17 mouse cellular contexts compared by ENCODE assay signal in the genomic region with DNA sequence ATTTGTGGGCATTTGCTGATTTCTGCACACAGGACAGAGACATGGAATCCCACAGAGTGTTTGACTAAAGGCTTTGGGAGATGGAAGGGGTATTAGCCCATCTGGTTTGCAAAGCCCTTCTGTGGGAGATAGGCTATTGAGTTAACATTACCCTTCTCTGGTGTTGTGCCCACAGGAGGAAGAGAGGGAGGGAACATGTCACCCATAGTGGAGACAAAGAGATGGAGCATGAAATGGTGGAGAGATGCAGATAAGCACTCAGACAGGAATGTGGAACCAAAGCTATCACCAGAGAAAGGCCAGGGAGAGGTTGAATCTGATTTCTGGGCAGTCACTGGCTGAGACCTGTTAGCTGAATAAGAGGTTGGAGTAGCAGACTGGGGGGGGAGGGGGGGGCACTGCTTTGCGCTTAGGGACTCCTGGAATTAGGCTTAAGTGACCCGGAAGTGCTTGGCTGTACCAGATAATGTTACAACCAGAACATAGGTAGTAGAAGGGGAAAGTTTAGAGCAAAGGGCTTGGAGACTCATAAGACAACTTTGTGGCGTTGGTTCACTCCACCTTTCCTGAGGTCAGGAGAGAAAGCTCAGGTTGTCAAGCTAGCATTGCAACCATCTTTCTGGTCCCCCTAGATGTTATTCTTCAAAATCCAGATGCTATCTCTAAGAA. TPM values are rescaled to one million over a fixed set of nuclear protein-coding genes. Genes with fewer than 3 reads are reported as not detected.
DNase-seq lines count a peak whose midpoint lies in the region; ATAC-seq and TF ChIP-seq lines count a peak whose summit lies in the region.
"Had no signal": no experiment of that assay in that cellular context is flagged by ENCODE, and none has a peak within 500 bp of the region (broad histone marks: within the 10 kb centered on the region; RNA-seq: fewer than 3 reads in every experiment).

No protein-coding gene starts in this region.

- peaks cover 67% of the 10 kb centered on the region for H3K79me2 ChIP-seq in CH12.LX (replicated peaks; ENCODE audit: control insufficient read depth, extremely low read depth, insufficient read depth, poor library complexity, severe bottlenecking)

- H3K9me3 ChIP-seq in kidney, postnatal 0 days (replicated peaks; ENCODE audit: low read length): no peaks in the 10 kb centered on the region
- peaks cover 11% of the 10 kb centered on the region for H3K9me3 ChIP-seq in CH12.LX (replicated peaks; ENCODE audit: low read length)
- H3K9me3 ChIP-seq in liver, embryonic 12.5 days (replicated peaks): no peaks in the 10 kb centered on the region
- H3K9me3 ChIP-seq in hindbrain, embryonic 11.5 days (ENCODE audit: control insufficient read depth, low read length): no peaks in the 10 kb centered on the region
- H3K9me3 ChIP-seq: limb, embryonic 12.5 days; midbrain, embryonic 13.5 days had no signal

- no peaks in the 10 kb centered on the region for H3K36me3 ChIP-seq in kidney, postnatal 0 days (ENCODE audit: insufficient read depth, low read length)
- peaks cover 25 to 36% of the 10 kb centered on the region in 2 experiments for H3K36me3 ChIP-seq in CH12.LX (replicated peaks in 1 of 2; ENCODE audit: control insufficient read depth in 1 of 2, insufficient read depth in 1 of 2, low read length in 1 of 2)
- 0 out of 2 replicates have a peak, but pooled peaks cover 9% of the 10 kb centered on the region for H3K36me3 ChIP-seq in liver, embryonic 12.5 days
- H3K36me3 ChIP-seq in hindbrain, embryonic 11.5 days (ENCODE audit: control insufficient read depth, insufficient read depth, low read length): no peaks in the 10 kb centered on the region
- H3K36me3 ChIP-seq: limb, embryonic 12.5 days; midbrain, embryonic 13.5 days had no signal

- H3K4me2 ChIP-seq in kidney, postnatal 0 days (ENCODE audit: low read length): peak overlapping the region; percentile 41
- H3K4me2 ChIP-seq in CH12.LX (ENCODE audit: insufficient read depth, low read depth, poor library complexity, severe bottlenecking): peak overlapping the region; percentile 89
- peak overlapping the region; percentile 38 for H3K4me2 ChIP-seq in liver, embryonic 12.5 days
- no peak overlapping the region for H3K4me2 ChIP-seq in hindbrain, embryonic 11.5 days (replicated peaks; ENCODE audit: low read depth, low read length)
- H3K4me2 ChIP-seq: limb, embryonic 12.5 days; midbrain, embryonic 13.5 days had no signal

- no peak for TF ChIP-seq CTCF in kidney, postnatal 0 days (IDR thresholded peaks at IDR 0.05; ENCODE audit: low read depth)
- TF ChIP-seq CTCF in CH12.LX (conservative IDR thresholded peaks at IDR 0.05 in 1 of 2, IDR thresholded peaks at IDR 0.05 in 1 of 2; ENCODE audit: low read depth in 2 of 2, low read length in 2 of 2): no peak

- peaks cover 4% of the 10 kb centered on the region; the same call in 1 of the 2 replicates for H3K4me1 ChIP-seq in kidney, postnatal 0 days (replicated peaks; ENCODE audit: insufficient read depth, low read length)
- peaks cover 12 to 64% of the 10 kb centered on the region in 2 experiments for H3K4me1 ChIP-seq in CH12.LX (ENCODE audit: control insufficient read depth in 1 of 2, insufficient read depth in 2 of 2)
- H3K4me1 ChIP-seq in liver, embryonic 12.5 days: peaks cover 30% of the 10 kb centered on the region
- H3K4me1 ChIP-seq in hindbrain, embryonic 11.5 days (replicated peaks; ENCODE audit: control insufficient read depth, insufficient read depth, low read length): no peaks in the 10 kb centered on the region; the same call in 1 of the 2 replicates

- no peak for TF ChIP-seq EP300 in CH12.LX (IDR thresholded peaks at IDR 0.05; ENCODE audit: low read length)

- dilution Hi-C loops in CH12.LX (cut with MboI; ENCODE audit: extremely low pct_ligation_motif_present, extremely low pct_unique_long_range_greater_than_20kb, low sequenced_read_pairs): no loop called here

- no peak for TF ChIP-seq RAD21 in CH12.LX (IDR thresholded peaks at IDR 0.05; ENCODE audit: low read depth, low read length)

- TF ChIP-seq POLR2A in CH12.LX (IDR thresholded peaks at IDR 0.05; ENCODE audit: low read depth, low read length): no peak

- peak overlapping the region; percentile 70 for H3K27ac ChIP-seq in kidney, postnatal 0 days
- H3K27ac ChIP-seq in CH12.LX (ENCODE audit: insufficient read depth, low read depth): peak overlapping the region; percentile 90
- peak overlapping the region; percentile 67 for H3K27ac ChIP-seq in liver, embryonic 12.5 days
- no peak overlapping the region for H3K27ac ChIP-seq in hindbrain, embryonic 11.5 days (ENCODE audit: low read depth, low read length)
- H3K27ac ChIP-seq: limb, embryonic 12.5 days; midbrain, embryonic 13.5 days had no signal

- no peak for ATAC-seq in kidney, postnatal 0 days (replicated peaks; ENCODE audit: low FRiP score, low read depth)
- ATAC-seq in liver, embryonic 12.5 days: no peak
- ATAC-seq in hindbrain, embryonic 11.5 days (ENCODE audit: low FRiP score): no peak
- ATAC-seq: forebrain, embryonic 16.5 days; midbrain, embryonic 13.5 days had no signal

- H3K27me3 ChIP-seq in kidney, postnatal 0 days (ENCODE audit: insufficient read depth, low read length): no peaks in the 10 kb centered on the region
- H3K27me3 ChIP-seq in CH12.LX (replicated peaks): no peaks in the 10 kb centered on the region
- H3K27me3 ChIP-seq in liver, embryonic 12.5 days (replicated peaks): peaks cover 7% of the 10 kb centered on the region; the same call in 1 of the 2 replicates
- peaks cover 15% of the 10 kb centered on the region for H3K27me3 ChIP-seq in hindbrain, embryonic 11.5 days (ENCODE audit: control insufficient read depth, insufficient read depth, low read length)

- WGBS in kidney, postnatal 0 days: 64% methylated on average over 3 of the region's 3 CpGs
- 31% methylated on average over 3 of the region's 3 CpGs for WGBS in liver, embryonic 12.5 days (ENCODE audit: insufficient replicate concordance)
- WGBS in hindbrain, embryonic 11.5 days: 69% methylated on average over 3 of the region's 3 CpGs

- H3K9ac ChIP-seq in kidney, postnatal 0 days (ENCODE audit: low read depth, low read length): no peak overlapping the region
- H3K9ac ChIP-seq in CH12.LX (ENCODE audit: insufficient read depth, low read depth): peak overlapping the region; percentile 82
- H3K9ac ChIP-seq in liver, embryonic 12.5 days: no peak overlapping the region
- H3K9ac ChIP-seq in hindbrain, embryonic 11.5 days (ENCODE audit: low read depth, low read length): no peak overlapping the region
- H3K9ac ChIP-seq: limb, embryonic 12.5 days; midbrain, embryonic 13.5 days had no signal

- in situ Hi-C loops in CH12.LX (cut with MboI; ENCODE audit: low pct_ligation_motif_present, low pct_unique_long_range_greater_than_20kb, low sequenced_read_pairs): no loop called here

- peak; percentile 74 for DNase-seq in heart, adult 11 months
- no peak for DNase-seq in heart, postnatal 4 days
- DNase-seq in kidney, postnatal 0 days (ENCODE audit: low spot score): no peak
- no peak for DNase-seq in kidney, postnatal 36 days
- no peak for DNase-seq in CH12.LX (ENCODE audit: extremely low read depth)
- no peak for DNase-seq in urinary bladder, postnatal 25 days (ENCODE audit: low spot score)
- no peak for DNase-seq in hindbrain, embryonic 11.5 days (ENCODE audit: low spot score)
- DNase-seq: cerebellum, postnatal 25 days; kidney, postnatal 10 days; layer of hippocampus, postnatal 36 days had no signal

- no peak overlapping the region for H3K4me3 ChIP-seq in kidney, postnatal 0 days (replicated peaks; ENCODE audit: low read depth, low read length)
- peak overlapping the region; percentile 66 to 76 (median 72) for H3K4me3 ChIP-seq in CH12.LX (replicated peaks in 1 of 3; ENCODE audit: low read depth in 2 of 3, low read length in 2 of 3, poor library complexity in 1 of 3)
- no peak overlapping the region for H3K4me3 ChIP-seq in liver, embryonic 12.5 days
- no peak overlapping the region for H3K4me3 ChIP-seq in hindbrain, embryonic 11.5 days (ENCODE audit: low read depth, low read length)
- H3K4me3 ChIP-seq: limb, embryonic 12.5 days; midbrain, embryonic 13.5 days had no signal

RNA-seq across cellular contexts. Expression of gene Gimap1, which starts 1.8 kb away (rescaled TPM):
- 10 to 100 TPM; 12.9 to 19.4 TPM for total RNA-seq in heart, postnatal 4 days (2021)
- 26.8 and 29.7 TPM in 2 replicates for polyA plus RNA-seq in kidney, postnatal 0 days (2015; fragmentation: Nextera tagmentation; extraction: Ambion mirVana)
- total RNA-seq in CH12.LX (2012; rRNA removed): 136 and 144 TPM in 2 replicates
- 54.5 and 57.4 TPM in 2 replicates for total RNA-seq in CH12.LX (2014; rRNA removed)
- 91.8 and 113 TPM in 2 replicates for polyA plus RNA-seq in CH12.LX (2012; ENCODE audit: insufficient read length, low read depth)
- polyA plus RNA-seq in liver, embryonic 12.5 days (2016; fragmentation: Nextera tagmentation; extraction: Ambion mirVana): 10.9 and 11.9 TPM in 2 replicates
- 5.0 and 6.1 TPM in 2 replicates for polyA plus RNA-seq in hindbrain, embryonic 11.5 days (2014; fragmentation: Nextera tagmentation; extraction: Ambion mirVana)

RNA-seq across cellular contexts. Expression of gene Gimap5, which starts 5.4 kb away (rescaled TPM):
- 10 to 100 TPM; 11.6 to 11.8 TPM for total RNA-seq in heart, postnatal 4 days (2021)
- 26.4 and 32.2 TPM in 2 replicates for polyA plus RNA-seq in kidney, postnatal 0 days (2015; fragmentation: Nextera tagmentation; extraction: Ambion mirVana)
- total RNA-seq in CH12.LX (2012; rRNA removed): 82.1 and 82.3 TPM in 2 replicates
- total RNA-seq in CH12.LX (2014; rRNA removed): 74.6 and 77.6 TPM in 2 replicates
- polyA plus RNA-seq in CH12.LX (2012; ENCODE audit: insufficient read length, low read depth): 56.9 and 59.6 TPM in 2 replicates
- 3.0 and 3.7 TPM in 2 replicates for polyA plus RNA-seq in liver, embryonic 12.5 days (2016; fragmentation: Nextera tagmentation; extraction: Ambion mirVana)
- polyA plus RNA-seq in hindbrain, embryonic 11.5 days (2014; fragmentation: Nextera tagmentation; extraction: Ambion mirVana): 0.49 and 0.92 TPM in 2 replicates

RNA-seq across cellular contexts. Expression of gene Gimap7, which starts 22.2 kb away (rescaled TPM):
- not detected for total RNA-seq in heart, postnatal 4 days (2021)
- 0.10 and 0.14 TPM in 2 replicates for polyA plus RNA-seq in kidney, postnatal 0 days (2015; fragmentation: Nextera tagmentation; extraction: Ambion mirVana)
- total RNA-seq in CH12.LX (2012; rRNA removed): 14.5 and 16.3 TPM in 2 replicates
- total RNA-seq in CH12.LX (2014; rRNA removed): 4.2 and 4.3 TPM in 2 replicates
- 7.0 and 7.1 TPM in 2 replicates for polyA plus RNA-seq in CH12.LX (2012; ENCODE audit: insufficient read length, low read depth)
- 0.10 and 0.18 TPM in 2 replicates for polyA plus RNA-seq in liver, embryonic 12.5 days (2016; fragmentation: Nextera tagmentation; extraction: Ambion mirVana)
- 0.11 TPM in 1 of 2 replicates, not detected in the other for polyA plus RNA-seq in hindbrain, embryonic 11.5 days (2014; fragmentation: Nextera tagmentation; extraction: Ambion mirVana)
- total RNA-seq: gastrocnemius, postnatal 4 days; layer of hippocampus, postnatal 36 days had no signal
- polyA plus RNA-seq: embryonic facial prominence, embryonic 14.5 days; forebrain, embryonic 16.5 days; limb, embryonic 12.5 days; midbrain, embryonic 13.5 days; neural tube, embryonic 11.5 days had no signal

RNA-seq across cellular contexts. Expression of gene Gm28053, which starts 22.2 kb away (rescaled TPM):
- 1 to 10 TPM; 7.1 to 7.2 TPM for total RNA-seq in heart, postnatal 4 days (2021)
- polyA plus RNA-seq in kidney, postnatal 0 days (2015; fragmentation: Nextera tagmentation; extraction: Ambion mirVana): 2.7 and 3.2 TPM in 2 replicates
- total RNA-seq in CH12.LX (2012; rRNA removed): 10.0 and 12.0 TPM in 2 replicates
- total RNA-seq in CH12.LX (2014; rRNA removed): 8.0 and 8.8 TPM in 2 replicates
- polyA plus RNA-seq in CH12.LX (2012; ENCODE audit: insufficient read length, low read depth): 22.7 and 46.9 TPM in 2 replicates
- polyA plus RNA-seq in liver, embryonic 12.5 days (2016; fragmentation: Nextera tagmentation; extraction: Ambion mirVana): 0.75 and 1.2 TPM in 2 replicates
- not detected in 2 replicates for polyA plus RNA-seq in hindbrain, embryonic 11.5 days (2014; fragmentation: Nextera tagmentation; extraction: Ambion mirVana)
- total RNA-seq: layer of hippocampus, postnatal 36 days had no signal
- polyA plus RNA-seq: embryonic facial prominence, embryonic 14.5 days; forebrain, embryonic 16.5 days; midbrain, embryonic 13.5 days; neural tube, embryonic 11.5 days had no signal

RNA-seq across cellular contexts. Expression of gene Gimap3, which starts 30.0 kb away (rescaled TPM):
- total RNA-seq in heart, postnatal 4 days (2021): under 1 TPM; 0.38 to 0.54 TPM
- polyA plus RNA-seq in kidney, postnatal 0 days (2015; fragmentation: Nextera tagmentation; extraction: Ambion mirVana): 0.13 and 0.17 TPM in 2 replicates
- 25.9 and 28.2 TPM in 2 replicates for total RNA-seq in CH12.LX (2012; rRNA removed)
- 10.8 and 11.6 TPM in 2 replicates for total RNA-seq in CH12.LX (2014; rRNA removed)
- polyA plus RNA-seq in CH12.LX (2012; ENCODE audit: insufficient read length, low read depth): 16.8 and 17.7 TPM in 2 replicates
- polyA plus RNA-seq in liver, embryonic 12.5 days (2016; fragmentation: Nextera tagmentation; extraction: Ambion mirVana): not detected in 2 replicates
- polyA plus RNA-seq in hindbrain, embryonic 11.5 days (2014; fragmentation: Nextera tagmentation; extraction: Ambion mirVana): 0.17 TPM in 1 of 2 replicates, not detected in the other
- total RNA-seq: layer of hippocampus, postnatal 36 days had no signal
- polyA plus RNA-seq: embryonic facial prominence, embryonic 14.5 days; forebrain, embryonic 16.5 days; limb, embryonic 12.5 days; midbrain, embryonic 13.5 days; neural tube, embryonic 11.5 days had no signal

Comparison
In these comparisons a context has a peak if more than half of its experiments do, and no peak if none do; other contexts are left out.
1. H3K4me3 ChIP-seq: peak in CH12.LX (3 of 3); none in kidney, postnatal 0 days (single experiment), liver, embryonic 12.5 days (single experiment) and hindbrain, embryonic 11.5 days (single experiment).